Mouse (Mus musculus) retina, adult 2 months (tissue): ENCODE measurements around the gene Tgm4.

ENCODE experiments used
- DNase-seq: peaks from one replicate; pipeline ENCODE4 v3.0.0-alpha.2; 2012; ENCODE audit warnings: low read depth, low spot score

Gene Tgm4

GRCm38 (mm10) chr9:123034426-123034825, at the start of gene Tgm4:
Tgm4 (plus strand) TSS chr9:123034726.
- no peak for DNase-seq

- DNase-seq = no peak
These were observed 35.9 kb upstream of the Tgm4 start for GRCm38 (mm10) chr9:122998406-122999192.

- DNase-seq = no peak
These were observed 35.3 kb upstream of the Tgm4 start for GRCm38 (mm10) chr9:122999193-122999586.

GRCm38 (mm10) chr9:123004718-123005117, 29.8 kb upstream of the Tgm4 start:
- no peak for DNase-seq

DNA sequence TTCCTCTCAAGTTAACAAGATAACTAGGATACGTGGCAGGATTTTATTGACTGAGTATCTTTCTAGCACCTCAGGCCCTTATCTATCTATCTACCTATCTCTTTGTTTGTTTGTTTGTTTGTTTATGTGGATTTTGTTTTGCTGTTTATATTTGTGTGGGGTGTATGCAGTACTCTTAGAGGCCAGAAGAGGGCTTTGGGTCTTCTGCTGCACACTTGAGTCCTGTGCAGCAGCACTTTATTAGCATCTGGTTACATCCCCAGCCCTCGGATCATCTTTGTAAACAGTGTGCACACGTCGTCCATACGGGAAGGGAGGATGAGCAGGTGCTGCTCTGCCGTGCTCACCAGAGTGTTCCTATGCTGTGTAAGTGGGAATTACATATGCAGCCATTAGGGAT, 28.5 kb upstream of the Tgm4 start:
- DNase-seq = no peak

GRCm38 (mm10) chr9:123020995-123021631, 13.4 kb upstream of the Tgm4 start, which contains the start of gene Tmem42:
Tmem42 (plus strand) TSS chr9:123021326.
- DNase-seq = peak; percentile 81

GRCm38 (mm10) chr9:123021636-123022379, 12.7 kb upstream of the Tgm4 start:
- DNase-seq = no peak

DNA sequence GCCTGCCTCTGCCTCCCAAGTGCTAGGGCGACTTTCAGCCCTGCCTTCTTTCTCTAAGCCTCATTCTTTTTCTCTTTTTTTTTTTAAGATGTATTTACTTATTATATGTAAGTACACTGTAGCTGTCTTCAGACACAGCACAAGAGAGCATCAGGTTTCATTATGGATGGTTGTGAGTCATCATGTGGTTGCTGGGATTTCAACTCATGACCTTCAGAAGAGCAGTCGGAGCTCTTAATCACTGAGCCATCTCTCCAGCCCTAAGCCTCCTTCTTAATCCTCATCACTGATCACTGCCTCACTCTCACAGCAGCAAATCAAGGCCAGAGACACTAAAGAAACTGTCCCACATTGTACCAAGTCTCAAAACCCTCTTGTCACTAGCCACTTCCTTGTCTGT, 10.3 kb upstream of the Tgm4 start:
- no peak for DNase-seq

DNA sequence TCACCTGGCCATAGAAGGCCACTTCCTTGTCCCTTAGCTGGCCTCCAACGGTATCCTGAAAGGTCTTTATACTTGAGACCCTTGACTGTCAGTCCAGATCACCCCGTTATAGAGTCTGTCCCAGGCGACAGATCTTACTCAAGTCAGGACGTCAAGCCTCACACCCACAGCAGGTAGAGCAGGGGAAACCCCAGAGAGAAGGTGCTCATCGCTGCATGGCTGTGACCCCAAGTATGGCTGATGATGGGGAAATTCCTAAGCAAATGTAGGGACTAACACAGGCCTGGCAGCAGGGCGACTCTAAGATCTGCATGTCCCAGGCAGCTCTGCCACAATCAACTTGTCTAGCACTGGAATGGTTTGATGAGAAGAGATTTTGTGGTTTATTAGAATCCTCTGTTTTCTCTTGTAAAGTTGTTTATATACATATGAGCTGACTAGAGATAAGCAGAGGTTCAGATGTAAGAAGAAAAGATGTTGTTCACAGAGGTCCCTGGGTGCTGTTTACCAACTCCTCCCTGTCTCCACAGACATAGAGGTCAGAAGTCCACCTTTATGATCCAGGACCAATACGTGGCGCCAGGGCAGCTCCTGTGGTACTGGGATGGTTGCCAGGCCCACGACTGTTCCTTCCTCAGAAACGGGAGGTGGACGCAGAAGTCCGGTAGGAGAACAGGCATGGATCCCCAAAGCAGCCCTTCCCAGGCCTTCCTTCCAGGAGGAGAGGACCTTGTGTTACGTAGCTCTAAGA, 2.9 kb upstream of the Tgm4 start:
- DNase-seq = no peak

DNA sequence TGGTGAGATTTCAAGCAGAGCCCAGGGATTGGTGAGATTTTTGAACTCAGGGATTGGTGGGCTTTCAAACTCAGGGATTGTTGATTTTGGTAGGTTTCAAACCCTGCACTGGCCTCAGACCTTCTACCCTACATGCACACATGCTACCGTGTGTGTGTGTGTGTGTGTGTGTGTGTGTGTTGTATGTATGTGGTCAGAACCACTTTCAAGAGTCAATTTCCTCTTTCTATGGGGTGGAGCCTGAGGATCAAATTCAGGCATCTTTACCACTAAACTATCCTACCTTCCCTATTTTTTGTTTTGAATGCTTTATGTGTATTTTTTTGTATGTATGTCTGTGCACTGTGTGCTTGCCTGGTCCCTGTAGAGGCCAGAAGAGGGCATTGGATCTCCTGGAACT, 13.1 kb downstream of the Tgm4 start:
- no peak for DNase-seq

DNA sequence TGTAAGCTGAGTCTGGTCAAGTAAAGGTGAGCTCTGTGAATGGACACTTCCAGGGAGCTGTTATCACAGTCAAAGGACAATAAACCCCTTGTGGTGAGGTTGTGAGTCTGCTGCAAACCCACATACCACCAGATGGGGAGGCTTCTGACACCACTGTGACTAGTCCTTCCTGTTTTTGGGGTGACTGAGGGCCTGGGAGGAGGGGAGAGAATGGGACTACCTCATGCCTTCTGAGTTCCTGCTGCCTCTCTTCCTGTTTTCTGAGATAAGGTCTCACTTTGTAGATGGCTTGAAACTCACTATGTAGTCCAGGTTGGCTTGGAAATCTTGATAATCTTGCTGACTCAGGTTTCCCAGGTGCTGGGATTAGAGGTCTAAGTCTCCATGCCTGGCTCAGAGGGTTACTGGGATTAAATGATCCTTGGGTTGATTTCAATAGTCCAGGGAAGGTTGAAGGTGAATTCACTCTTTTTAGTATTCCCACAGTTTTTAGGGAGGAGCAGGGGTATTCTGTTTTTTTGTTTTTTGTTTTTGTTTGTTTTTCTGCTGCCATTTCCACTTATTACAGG, 24.3 kb downstream of the Tgm4 start:
- DNase-seq = no peak

GRCm38 (mm10) chr9:123060172-123060571, 25.6 kb downstream of the Tgm4 start:
- no peak for DNase-seq

- no peak for DNase-seq
These were observed 44.6 kb downstream of the Tgm4 start for GRCm38 (mm10) chr9:123079149-123079548.

DNA sequence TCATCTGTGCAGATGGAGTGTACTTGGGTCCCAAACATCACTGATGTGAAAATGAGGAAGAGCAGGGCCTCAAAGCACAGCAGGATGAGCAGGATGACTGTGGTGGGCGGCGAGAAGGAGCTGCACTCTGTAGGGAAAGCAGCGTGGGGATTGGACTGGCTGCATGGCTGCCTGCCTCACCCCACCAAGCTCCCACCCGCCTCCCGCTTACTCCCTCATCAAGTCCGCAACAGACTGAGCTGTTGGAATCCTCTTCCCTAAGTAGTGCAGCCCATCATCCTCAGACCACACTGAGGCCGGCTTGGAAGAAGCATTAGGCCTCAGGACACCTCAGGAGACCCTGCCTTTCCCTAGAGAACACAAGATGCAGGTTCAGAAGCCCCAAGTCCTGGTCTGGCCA, 45.8 kb downstream of the Tgm4 start:
- DNase-seq = no peak

- no peak for DNase-seq
These were observed 46.3 kb downstream of the Tgm4 start for GRCm38 (mm10) chr9:123080796-123081195.

DNA sequence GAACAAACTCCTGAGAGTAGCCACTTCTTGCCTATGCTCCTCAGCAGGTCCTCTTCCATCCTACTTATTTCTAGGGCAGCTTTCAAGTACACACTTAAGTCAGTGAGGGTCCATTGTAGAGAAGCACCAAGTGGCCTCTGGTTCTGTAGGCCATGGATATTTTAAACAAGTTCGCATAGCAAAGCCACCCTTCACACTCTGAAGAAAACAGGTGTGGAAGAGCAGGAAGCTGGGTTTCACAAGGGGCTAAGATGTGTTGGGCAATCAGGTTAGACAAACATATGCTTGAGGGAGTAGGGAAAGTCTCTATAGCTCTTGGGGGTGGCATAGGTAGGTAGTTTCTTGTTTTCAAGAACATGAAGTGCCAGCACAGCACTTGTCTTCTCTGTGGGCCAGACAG, 50.8 kb downstream of the Tgm4 start:
- no peak for DNase-seq

GRCm38 (mm10) chr9:123087558-123087957, 53.0 kb downstream of the Tgm4 start:
- DNase-seq = no peak

DNA sequence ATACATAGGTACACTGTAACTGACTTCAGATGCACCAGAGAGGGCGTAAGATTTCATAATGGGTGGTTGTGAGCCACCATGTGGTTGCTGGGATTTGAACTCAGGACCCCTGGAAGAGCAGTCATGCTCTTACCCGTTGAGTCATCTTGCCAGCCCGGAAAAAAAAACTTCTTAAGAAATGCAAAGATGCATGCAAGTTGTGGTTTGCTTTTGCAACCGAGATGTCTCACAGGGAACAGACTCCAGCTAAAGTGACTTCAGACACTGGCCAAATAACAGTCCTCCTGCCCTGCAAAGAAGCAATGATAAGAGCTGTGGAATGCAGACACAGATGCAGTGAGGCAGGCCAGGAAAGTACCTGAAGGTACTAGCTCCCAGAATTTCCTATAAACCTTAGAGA, 56.3 kb downstream of the Tgm4 start:
- DNase-seq = no peak

DNA sequence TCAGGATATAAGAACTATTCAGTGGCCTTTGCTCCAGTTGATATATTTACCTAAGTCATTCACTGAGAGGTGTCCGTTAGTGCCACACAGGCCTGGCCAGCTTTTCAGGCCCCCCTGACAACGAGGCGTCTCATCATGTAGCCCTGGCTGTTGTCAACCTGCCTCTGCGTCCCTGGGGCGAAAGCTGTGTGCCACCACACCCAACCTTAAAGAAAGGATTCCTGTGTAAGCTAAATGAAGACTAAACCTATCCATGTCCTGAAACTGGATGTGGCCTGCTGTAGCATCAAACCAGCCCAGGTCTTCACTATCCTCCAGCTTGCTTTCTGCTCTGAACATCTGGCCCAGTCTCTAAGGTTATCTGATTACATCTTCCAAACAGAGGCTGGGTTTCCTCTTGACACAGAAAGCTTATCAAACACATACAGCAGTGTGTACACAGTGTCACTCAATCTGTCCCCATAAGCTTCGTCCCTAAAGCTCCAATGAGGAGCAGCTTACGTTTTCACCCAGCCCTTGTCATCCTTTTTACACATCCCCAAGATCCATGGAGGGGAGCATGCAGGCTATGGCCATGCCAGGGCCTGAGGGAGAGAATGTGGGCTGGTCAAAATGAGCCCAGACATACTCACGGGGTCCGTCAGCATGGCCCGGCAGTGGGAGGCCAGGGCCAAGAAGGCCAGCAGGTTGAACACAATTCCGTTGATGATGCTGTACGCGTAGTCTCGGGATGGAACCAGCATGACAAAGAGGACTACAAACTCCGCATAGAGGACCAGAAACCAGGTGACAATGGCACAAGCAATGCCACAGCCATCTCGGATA, 65.3 kb downstream of the Tgm4 start:
- DNase-seq = no peak

- DNase-seq = no peak
These were observed 68.9 kb downstream of the Tgm4 start for GRCm38 (mm10) chr9:123103425-123103824.

- DNase-seq = no peak
These were observed 69.8 kb downstream of the Tgm4 start for GRCm38 (mm10) chr9:123104362-123104761.
